Mouse (Mus musculus) right cerebral cortex, postnatal 36 days (tissue): ENCODE results near the gene Mfsd10.

Source experiments
- DNase-seq, 2 experiments: peaks; one replicate each; pipeline ENCODE4 v3.0.0; 2022; ENCODE audit warnings: low spot score in 2 of 2, mixed read lengths in 1 of 2

Mfsd10 gene

DNA sequence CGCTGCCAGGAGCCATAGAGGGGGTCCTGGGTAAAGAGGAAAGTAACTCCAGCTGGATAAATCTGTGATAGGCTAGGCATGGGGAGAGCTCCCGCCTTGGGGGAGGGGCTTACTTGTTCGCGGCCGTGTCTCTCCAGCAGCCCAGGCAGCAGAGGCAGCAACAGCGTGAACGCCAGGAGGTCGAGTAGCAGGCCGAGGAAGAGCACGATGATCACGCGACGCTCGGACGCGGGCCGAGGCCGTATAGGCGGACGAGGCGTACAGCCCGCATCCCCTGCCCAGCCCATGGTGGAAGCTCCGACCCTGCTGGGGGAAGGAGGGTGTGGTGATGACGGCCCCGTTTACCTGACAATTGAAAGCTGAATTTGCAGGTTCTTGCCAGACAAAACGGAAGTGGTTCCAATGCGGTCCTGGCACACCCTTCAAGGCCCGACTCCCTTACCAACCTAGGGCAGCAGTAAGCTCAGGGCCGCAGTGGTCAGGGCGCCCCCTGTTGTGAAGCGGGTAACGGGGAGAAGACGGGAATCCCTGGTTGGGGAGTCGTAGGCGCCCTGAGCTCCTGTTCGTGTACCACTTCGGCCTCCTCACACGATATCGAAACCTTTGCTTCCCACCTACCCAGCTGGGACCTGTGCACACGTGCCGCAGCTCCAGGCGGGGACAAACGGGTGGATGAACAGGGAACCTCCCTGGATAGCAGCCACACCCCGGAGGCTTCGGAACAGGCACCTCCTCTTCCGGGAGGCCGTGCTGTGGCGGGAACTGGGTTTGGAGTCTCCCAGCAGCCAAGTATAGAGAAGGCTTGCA, at the start of gene Mfsd10:
TSS of gene Mfsd10 (minus strand) at position 732 of the 807 bp plus-strand sequence.
- peak; percentile 70 to 76 for DNase-seq

DNA sequence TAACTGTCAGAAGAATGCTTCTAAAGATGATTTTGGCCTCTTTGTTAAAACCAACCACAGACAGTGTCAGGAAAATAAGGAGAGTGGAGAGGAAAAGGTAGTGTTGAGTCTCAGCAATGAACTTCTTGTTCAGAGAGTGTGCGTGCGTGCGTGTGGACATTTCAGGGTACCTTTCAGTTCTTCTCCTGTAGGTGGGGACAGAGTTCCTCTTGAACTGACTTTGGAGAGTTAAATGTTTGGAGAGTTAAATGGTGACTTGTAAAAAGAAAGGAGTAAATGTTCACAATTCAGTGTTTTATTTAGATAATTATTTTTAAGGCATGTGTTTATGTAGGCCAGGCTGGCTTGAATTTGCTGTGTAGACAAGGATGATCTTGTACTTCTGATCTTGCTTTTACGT, 33.3 kb upstream of the Mfsd10 start:
- DNase-seq, result no peak

DNA sequence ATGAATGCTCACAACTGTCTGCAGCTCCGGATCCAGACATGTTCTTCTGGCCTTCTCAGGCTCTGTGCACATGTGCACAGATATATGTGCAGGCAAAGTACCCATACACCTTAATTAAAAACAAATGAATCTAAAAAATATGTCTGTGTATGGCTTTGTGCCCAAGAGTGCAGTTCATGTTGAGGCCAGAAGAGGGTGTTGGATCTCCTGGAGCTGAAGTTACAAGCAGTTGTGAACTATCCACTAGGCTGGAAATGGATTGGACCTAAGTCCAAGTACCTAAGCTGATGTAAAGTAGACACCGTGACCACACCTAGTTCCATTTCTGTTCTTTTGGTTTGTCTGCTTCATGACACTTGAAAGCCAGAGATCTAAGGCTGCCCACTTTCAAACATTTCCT, 32.5 kb upstream of the Mfsd10 start:
- DNase-seq, result no peak

DNA sequence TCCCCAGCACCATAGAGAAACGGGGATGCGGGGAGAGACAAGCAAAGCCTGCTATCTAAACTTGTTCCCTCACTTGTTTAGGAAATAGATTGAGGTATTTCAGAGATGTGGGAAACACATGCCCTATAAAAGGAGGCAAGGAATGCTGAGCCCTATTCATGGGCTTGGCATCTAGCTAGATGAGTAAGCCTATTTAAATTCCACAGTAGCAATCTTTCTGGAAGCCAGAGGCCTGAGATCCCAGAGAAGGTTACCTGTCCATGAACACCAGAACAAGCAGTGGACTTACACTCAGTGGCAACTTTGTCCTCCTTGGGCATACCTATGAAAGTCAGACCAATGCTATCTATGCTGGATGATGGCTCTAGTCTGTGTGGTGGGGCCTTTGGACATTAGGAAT, 26.2 kb upstream of the Mfsd10 start:
- no peak for DNase-seq

DNA sequence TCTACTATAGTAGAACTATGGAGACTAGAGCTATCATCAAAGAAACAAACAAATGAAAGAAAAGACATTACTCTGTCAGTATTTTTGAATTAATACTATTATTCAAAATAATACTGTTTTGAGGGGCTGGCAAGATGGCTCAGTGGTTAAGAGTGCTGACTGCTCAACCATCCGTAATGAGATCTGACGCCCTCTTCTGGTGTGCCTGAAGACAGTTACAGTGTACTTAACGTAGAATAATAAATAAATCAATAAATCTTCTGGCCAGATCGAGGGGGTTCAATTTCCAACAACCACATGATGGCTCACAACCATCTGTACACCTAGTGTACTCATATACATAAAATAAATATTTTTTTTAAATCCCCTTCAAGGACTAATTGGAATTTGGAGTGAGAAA, 24.9 kb upstream of the Mfsd10 start:
- no peak for DNase-seq

DNA sequence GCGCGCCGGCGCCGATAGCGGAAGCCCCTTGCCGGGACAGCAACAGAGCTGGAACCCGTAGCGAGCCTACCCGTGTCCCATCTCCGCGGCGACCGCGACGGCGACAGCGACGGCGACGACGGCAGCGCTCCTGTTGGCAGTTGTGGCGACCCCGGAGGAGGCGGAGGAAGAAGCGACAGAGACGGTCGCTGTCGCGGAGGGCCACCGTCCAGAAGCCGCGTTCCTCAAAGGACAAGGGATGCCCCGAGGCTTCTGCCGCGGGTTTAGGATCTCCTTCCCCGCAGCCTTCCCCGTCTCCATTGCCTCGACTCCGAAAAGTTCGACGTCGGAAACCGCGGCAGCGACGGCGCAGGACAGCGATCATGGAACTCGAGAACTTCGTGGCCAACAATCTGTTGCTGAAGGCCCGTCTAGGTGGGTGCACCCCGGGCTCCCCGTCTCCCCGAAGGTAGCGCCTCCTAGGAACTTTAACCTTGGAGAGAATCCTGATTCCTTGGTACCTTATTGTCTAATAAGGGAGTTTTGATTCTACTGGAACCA, 23.6 kb upstream of the Mfsd10 start:
- DNase-seq, result no peak

DNA sequence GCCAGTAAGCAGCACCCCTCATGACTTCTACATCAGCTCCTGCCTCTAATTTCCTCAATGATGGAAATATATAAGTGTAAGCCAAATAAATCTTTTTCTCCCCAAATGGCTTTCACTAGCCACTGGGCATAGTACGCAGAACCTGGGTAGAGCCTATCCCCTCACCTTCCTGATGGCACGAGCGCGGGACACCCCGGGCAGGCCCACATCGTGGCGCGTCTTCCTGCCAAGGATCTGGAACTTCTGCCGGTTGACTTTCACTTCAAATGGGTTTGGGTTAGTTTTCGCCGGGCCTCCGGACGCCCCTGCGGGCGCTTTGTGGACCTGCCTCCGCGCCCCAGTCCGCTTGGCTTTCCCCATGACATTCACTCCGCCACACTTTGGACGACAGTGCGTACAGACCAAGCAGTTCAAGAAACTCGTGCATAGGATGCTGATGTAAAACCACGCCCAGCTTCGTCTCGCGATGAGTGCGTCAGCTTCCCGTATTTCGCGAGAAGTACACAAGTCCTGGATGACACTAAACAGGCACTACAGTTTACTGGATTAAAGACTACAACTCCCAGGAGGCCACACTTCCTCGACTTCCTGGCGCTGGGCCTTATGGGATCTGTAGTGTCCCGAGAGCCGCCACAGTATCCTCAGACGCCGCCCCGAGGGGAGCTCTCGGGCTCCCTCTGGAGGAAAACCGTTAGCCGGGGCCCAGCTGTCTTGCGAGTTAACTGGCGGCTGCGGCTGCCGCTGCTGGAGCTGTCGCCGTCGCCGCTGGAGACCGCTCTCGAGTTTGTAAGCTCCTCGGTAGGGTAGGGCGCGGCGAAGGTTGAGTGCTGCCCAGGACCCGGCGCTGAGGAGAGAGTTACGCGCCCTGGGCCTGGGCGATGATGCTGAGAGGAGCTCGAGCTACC, 22.9 kb upstream of the Mfsd10 start, which contains the start of the genes Nop14 and Grk4:
TSS of gene Nop14 (minus strand) at position 463 of the 905 bp plus-strand sequence.
TSS of gene Grk4 (plus strand) at position 694 of the 905 bp plus-strand sequence.
- peak; percentile 99 to 100 for DNase-seq

DNA sequence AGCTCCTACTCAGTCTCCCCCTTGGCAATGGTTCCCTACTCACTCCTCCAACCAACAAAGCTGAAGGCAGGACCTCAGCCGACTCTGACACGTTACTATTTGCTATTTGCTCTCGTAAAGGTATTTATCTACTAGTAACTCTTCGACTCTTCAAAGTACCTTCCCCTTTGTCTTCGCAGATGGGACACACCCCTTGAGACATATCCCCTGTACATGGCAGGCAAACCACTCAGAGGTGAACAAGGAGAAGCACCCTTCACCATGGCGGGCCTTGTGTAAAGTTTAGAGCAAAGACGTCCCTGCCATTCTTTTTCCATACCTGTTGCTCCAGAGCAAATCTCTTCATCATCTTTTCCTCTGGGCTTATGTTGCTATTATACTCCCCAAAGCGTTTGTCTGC, 20.5 kb upstream of the Mfsd10 start:
- no peak for DNase-seq

DNA sequence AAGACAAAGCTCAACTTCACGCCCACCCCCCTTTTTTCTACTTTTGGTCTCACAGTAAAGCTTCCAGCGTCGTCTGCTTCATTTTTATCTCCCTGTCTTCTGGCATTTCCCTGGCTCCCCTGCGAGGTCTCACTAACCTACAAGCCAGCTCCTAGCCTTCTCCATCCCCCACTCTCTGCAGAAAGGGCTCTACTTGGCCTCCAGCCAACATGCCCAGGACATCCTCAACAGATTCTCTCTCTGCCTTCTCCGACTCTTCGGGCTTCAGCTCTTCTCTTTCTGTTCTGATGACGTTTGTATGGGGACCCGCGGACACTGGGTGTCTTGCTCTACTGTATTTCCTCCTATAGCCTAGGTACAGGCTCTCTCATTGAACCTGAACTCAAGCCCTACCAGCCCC, 17.9 kb upstream of the Mfsd10 start:
- DNase-seq, result no peak

DNA sequence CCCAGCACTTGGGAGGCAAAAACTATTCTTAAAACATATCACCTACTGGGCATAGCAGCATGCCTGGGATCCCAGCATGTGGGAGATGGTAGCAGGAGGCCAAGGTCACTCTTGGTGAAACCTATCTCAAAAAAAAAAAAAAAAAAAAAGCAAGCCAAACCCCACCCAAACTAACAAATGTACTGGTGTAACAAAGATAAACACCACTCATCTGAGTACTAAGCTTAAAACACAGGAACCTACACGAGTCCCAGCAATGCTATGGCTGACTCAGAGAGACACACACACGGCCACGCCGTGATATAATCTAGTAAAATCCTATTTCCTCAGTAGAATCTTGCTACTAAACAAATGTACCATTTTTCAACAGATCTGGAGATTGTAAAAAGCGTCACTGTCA, 15.9 kb upstream of the Mfsd10 start:
- DNase-seq, result no peak

DNA sequence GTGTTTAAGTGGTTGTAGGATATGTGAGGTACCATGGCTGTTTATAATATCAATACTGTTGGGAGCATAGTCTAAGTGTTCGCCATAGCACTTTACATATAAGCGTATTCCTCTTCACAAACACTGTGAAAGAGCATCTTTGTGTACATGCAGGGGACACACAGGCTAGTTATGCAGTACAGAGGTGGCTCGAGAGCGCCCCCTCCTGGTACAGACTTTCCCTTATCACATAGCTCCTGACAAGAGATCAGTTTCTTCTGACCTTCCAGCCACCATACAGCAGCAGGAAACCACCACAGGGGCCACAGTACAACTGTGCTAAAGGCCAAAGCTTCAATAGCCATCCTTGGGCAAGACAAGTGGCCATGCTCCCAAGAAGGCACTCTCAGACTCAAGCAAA, 10.6 kb upstream of the Mfsd10 start:
- no peak for DNase-seq

DNA sequence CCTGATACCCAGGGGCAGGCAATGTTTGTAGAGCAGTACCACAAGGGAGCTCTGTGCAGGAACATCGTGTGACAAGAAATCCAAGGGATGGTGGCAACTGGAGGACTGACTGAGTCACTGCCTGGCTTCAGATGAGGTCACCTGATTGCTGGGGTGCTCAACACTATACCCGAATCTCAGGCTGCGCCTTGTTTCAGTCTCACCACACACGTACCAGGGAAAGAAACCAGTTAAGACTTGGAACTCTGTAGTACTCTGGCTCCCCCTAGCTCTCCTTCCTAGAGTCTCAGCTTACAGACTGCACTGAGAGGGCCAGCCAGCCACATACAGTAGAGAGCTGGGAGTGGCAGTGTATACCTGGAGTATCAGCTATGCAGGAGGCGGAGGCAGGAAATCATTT, 5.9 kb upstream of the Mfsd10 start:
- peak in 1 of 2 experiments; percentile 65 for DNase-seq

DNA sequence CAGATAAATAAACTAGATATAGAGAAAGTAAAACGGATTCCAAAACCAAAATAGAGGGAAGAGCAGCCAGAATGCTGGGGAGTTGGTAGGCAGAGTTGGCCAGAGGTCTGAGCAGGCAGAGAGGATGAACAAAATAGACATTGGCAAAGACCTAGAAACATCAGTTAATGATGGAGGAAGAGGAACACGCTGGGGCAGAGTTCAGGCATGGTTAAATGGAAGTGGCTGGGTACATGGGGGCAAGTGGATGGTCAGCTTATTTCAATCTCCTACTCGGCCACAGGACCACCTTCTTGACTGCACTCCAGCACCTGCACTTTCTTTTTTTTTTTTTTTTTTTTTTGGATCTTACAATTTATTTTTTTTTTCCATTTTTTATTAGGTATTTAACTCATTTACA, 5.0 kb upstream of the Mfsd10 start:
- DNase-seq, result no peak

DNA sequence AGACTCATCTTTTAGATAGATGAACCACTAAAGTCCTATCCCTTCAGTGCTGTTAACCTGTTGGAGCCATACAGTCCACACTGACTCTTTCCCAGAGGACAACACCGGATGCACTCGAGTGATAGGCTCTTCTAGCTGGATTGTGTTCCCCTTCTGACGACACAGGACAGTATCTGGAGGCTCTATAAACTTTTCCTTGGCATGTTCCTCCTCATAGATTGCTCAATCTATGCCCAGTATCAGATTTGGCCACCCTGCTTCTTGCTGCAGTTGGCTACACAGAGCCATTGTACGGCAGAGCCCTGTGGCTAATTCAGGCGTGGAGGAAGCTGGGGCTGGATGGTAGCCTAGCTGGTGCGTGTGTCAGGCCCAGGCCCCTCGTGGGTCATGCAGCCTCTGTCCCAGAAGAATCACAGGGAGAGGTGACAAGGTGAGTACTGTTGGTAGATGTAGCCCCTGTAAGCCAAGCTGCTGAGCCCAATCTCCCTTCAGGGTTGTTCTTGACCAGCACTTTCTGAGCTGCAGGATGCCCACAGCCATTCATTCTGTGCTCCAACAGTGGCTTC, 662 bp upstream of the Mfsd10 start:
- DNase-seq, result no peak

DNA sequence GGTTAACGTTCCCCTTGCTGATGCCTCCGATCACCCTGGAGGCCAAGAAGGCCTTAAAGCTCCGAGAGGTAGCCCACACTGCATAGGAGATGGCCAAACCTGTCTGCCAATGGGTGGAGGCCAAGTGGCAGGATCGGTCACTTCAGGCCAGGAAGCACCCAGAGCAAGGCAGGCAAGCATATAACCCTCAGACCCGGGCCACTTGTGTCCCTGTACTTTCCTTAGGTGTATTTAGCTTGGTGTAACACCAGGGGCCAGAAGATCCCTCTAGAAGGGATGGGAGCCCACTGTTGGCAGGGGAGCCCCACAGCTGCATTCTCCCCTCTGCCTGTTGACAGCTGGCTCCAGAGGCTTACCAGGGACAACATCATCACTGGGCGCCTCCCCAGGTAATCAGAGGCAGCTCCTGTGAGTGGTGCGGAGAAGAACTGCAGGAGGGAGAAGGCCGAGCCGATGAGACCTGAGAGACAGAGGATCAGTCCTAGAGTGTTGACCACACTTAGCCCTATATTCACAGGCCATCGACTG, 1.3 kb downstream of the Mfsd10 start:
- no peak for DNase-seq

DNA sequence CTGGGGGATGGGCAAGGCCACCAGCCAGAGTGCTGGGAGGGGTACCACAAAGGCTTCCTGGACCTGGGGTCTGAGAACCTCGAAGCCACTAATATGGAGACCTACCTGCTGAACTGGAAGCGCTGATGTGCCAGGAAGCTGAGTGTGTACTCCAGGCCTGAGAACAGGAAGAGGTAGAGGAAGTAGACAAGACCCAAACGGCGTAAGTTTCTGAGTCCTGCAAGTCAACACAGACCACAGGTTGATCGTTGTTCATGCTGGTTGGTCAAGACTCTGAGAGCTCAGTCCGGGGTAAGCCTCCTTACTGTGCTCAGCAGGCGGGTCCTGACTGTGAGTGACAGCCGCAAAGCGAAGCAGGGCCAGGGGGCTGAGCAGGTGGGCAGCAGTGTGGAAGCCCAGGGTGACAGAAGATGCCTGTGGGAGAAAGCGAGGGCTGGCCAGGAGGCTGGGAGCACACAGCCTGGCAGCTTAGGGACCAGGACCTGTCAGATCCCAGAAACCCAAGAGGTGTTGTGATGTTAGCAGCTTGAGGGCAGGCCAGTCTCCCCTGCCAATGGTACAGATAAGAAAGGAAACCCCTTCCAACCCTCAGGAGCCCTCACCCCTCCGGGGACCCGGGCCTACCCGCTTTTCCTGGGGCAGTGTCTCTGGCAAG, 2.1 kb downstream of the Mfsd10 start:
- no peak for DNase-seq

DNA sequence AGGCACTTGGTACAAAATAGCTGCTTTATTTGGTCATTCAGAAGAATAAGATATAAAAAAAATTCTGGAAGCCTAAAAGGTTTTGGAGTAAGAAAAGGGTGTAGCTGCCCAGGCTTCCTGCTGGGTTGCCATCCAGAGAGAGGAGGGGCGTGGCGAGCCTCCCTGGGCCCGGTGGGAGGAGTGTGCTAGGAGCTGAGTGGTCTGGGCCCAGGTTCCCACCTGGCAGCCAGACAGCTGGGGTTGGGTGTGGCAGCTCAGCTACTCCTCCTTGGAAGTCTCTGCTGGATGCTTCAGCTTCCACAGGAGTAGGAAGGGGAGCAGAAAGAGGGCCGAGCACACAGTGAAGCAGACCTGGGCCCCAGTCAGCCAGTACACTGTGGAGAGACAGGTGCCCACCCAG, 3.4 kb downstream of the Mfsd10 start:
- no peak for DNase-seq

DNA sequence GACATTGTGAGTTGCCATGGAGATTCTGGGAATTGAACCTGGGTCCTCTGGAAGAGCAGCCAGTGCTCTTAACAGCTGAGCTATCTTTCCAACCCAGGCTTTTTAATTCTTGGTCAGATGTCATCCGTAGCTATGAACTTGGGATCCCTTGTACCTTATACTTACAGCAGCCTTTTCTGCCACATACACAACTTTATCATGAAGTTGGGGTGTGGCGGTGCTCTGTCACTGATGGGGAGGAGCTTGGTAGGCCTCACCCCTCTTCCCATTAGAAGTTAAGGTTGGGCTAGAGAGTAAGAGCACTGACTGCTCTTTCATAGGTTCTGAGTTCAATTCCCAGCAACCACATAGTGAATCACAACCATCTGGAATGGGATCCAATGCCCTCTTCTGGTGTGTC, 4.0 kb downstream of the Mfsd10 start:
- DNase-seq, result no peak

DNA sequence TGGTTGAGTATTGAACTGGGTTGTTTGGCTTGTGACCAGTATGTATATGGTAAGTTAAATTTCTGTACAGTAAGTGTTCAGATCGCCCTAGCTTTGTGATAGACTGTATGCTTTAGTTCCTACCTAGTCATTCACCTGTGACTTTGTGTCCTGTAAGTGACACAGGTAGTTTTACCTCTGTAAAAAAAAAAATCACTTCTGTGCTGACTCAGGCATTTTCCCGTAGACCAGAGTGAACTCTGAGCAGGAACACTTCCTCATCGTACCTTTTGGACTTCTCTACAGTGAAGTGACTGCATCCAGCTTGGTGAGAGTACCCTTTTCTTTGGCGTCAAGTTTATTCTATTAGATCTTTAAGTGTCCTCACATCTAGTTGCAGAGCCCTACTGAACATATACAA, 27.0 kb downstream of the Mfsd10 start:
- DNase-seq, result no peak

DNA sequence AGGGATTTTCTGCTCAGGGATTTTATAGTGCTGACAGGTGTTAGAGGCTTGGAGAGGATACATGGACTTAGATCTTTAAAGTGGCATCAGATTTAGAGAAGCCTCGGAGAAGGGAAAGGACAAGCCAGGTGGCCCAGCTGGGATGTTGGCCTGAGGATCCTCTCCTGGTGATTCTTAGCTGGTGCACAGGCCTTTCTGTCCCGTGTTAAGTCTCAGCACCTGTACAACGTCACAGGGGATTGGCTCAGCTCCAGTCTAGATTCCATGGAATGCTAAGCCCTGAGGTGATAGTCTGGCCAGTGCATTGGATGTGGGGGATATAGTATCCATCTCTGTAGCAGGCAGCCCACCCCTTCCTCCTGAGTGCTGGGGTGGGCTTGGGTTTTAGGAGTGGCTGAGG, 28.8 kb downstream of the Mfsd10 start:
- DNase-seq, result no peak

DNA sequence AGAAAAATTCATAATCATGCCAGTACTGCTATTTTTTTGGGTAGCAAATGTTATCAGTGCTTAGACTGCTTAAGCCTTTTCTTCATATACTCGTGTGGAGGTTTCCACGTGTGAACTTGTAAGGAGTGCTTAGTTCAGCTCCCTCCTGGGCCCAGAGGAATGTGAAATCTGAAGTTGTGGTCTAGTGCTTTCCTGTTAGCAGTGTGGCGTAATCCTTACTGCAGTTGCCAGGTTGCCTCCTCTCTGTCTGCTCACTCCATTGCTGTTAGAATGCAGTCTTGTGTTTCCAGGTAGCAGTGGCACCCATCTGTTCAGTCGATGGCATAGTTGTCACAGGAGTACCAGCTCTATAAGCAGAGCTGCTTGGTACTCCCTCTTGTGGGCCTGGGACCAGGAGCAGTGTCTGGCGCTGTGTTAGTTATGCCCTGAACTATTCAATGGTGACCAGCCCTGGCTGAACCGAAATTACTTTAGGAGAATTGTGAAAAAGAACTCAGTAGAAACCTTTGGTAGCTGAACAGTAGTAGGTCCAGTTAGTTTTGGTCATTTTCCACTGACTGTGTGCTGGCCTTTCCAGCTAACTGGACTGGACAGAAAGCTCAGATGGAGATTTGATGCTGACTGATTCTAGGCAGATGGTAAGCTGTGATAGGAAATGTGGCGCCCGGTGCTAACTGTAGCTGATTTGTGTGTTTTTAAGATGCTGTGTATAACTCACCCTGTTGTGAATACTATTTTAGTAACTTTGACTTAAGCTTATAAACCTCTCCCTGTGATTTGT, 29.7 kb downstream of the Mfsd10 start:
- no peak for DNase-seq
